Mouse (Mus musculus): Measurements from ENCODE around the gene Rad51b. TPM values are rescaled to one million over a fixed set of nuclear protein-coding genes. Genes with fewer than 3 reads are reported as not detected.

Rad51b gene
- total RNA-seq, 4 experiments from 2014 or later, result 0.17 to 0.24 (median 0.21) TPM

DNA sequence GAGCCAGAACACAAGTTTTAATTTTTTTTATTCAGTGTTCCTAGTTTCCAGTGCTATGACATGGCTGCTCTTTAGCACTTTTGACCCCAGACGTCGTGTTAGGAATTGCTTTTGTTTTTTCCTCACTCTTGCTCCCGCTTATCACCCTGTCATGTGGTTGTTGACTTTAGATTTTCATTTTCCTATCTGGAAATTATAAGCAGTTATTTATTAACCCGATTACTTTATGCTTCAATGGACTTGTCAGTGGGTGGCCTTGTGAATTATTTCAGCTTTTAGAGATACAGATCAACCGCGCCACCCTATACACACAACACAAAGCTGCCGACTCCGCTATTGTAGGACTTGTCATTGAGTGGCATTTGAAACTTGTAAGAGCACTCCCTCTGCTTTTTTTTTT, 228.8 kb downstream of the Rad51b start:
- DNase-seq (ENCODE audit: low spot score in 2 of 2), result no peak

DNA sequence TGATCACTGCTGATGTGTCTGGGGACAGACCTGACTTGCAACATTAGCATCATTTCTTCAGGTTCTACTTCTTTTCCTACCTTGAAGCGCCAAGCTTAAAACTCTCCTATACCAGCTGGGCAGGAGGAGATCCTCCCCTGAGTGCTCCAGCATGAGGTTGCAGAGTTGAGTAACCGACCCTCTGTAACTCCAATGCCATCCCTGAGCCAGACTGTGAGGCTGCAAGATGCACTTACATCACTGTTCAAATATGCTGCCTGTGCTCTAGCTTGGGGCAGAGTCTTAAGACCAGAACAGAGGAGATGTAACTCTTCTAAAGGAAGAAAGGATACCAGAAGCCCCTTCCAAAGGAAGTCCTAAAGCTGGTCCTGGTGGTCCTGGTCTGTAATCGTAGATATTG, 230.1 kb downstream of the Rad51b start:
- no peak for DNase-seq (ENCODE audit: low spot score in 2 of 2)

DNA sequence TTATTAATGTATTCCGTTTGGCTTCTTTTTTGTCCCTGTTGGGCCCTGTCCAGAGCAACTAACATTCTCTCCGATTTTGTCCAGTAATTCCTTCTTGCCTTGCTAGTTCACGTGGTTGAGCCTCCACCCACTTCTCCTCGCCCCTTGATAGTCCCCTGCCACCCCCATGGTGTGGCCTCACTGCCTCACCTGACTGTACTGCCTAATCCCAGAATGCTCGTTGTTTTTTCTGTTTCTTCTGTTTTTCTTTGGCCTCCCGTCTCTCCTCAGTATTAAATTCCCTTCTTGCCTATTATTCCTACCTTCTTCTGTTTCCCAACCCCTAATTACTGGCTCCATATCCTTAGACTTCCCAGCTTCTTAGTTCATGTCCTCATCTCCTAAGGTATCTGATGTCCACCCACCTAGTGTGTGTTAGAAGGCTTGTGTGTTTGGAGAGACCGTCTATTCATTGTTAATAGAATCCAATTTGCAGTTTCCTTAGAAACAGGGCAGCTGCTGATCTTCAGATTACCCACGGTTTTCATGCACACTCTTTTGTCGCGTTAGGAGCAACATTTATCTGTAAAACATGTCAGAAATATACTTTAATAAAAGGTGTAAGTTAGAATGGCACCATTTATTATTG, 233.3 kb downstream of the Rad51b start:
- DNase-seq (ENCODE audit: low spot score in 2 of 2), result no peak

DNA sequence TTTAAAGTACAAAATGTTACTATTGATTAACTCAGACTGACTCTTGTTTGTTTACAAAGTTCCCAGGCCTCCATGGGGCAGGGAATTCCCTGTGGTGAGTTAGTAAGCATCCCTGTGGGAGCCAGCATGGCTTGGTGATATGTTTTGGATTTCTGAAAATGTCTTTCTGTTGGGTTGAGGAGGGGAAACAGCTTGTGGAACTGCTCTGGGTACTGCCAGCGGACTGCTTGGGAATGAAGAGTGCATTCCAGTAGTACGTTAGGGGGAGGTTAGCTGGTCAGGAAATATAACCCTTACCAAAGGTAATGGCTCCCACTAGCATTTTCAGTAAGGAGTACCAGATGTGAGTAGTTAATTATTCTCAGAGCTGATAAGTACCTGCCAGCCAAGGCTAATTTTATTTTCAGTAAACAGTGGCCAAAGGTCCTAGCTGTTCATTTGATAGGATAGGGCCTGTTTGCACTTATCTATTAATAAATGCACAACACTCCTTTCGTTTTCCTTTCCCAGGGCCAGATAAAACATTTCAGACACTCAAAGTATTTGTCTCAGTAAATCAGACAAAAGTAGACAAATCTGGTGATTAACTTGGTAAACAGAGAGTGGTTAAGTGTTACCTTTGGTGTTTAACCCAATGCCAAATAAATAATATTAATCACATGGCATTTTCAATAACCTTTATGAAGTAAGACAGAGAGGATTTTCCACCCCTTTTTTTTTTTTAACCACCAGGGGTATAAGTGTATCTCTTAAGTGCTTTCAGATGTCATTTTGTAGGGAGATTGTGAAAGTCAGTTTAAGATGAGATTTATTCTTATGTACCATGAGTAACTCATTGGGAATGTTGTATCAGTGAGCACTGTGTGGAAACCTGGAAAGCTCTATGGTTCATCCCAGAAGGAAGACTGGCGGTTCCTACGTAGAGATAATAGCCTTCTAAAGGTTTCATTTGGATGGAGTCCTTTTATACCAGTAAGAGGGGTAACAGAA, 235.0 kb downstream of the Rad51b start:
- DNase-seq (ENCODE audit: low spot score in 2 of 2), result no peak

GRCm38 (mm10) chr12:79534778-79535177, 237.7 kb downstream of the Rad51b start:
- no peak for DNase-seq (ENCODE audit: low spot score in 2 of 2)

- DNase-seq (ENCODE audit: low spot score in 2 of 2), result no peak
Measured at GRCm38 (mm10) chr12:79535532-79536437, 238.7 kb downstream of the Rad51b start.

- no peak for DNase-seq (ENCODE audit: low spot score in 2 of 2)
Measured at GRCm38 (mm10) chr12:79540176-79540575, 243.1 kb downstream of the Rad51b start.

- DNase-seq (ENCODE audit: low spot score in 2 of 2), result no peak
Measured at GRCm38 (mm10) chr12:79541581-79541980, 244.5 kb downstream of the Rad51b start.

GRCm38 (mm10) chr12:79545063-79545462, 248.0 kb downstream of the Rad51b start:
- DNase-seq (ENCODE audit: low spot score in 2 of 2), result no peak

GRCm38 (mm10) chr12:79547556-79547955, 250.5 kb downstream of the Rad51b start:
- DNase-seq (ENCODE audit: low spot score in 2 of 2), result no peak

GRCm38 (mm10) chr12:79548607-79549330, 251.7 kb downstream of the Rad51b start:
- DNase-seq (ENCODE audit: low spot score in 2 of 2), result no peak

- no peak for DNase-seq (ENCODE audit: low spot score in 2 of 2)
Measured at GRCm38 (mm10) chr12:79550049-79550682, 253.1 kb downstream of the Rad51b start.

- DNase-seq (ENCODE audit: low spot score in 2 of 2), result no peak
Measured at GRCm38 (mm10) chr12:79551274-79551673, 254.2 kb downstream of the Rad51b start.

GRCm38 (mm10) chr12:79553056-79553455, 256.0 kb downstream of the Rad51b start:
- DNase-seq (ENCODE audit: low spot score in 2 of 2), result no peak

- no peak for DNase-seq (ENCODE audit: low spot score in 2 of 2)
Measured at GRCm38 (mm10) chr12:79557904-79558303, 260.8 kb downstream of the Rad51b start.

DNA sequence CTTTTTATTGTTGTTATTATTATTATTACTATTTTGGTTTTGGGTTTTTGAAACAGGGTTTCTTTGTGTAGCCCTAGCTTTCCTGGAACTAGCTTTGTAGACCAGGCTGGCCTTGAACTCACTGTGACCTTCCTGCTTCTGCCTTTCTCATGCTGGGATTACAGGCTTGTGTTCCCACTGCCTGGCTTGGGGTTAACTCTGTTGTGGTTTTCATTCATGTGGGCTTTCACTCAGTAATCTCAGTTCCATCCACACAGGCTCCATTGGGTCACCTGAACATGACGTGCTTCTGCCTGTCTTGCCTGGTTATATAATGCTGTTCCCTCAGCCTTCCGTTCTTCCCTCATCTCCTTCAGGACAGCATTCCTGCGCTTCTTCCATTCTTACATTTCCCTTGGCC, 261.6 kb downstream of the Rad51b start:
- no peak for DNase-seq (ENCODE audit: low spot score in 2 of 2)

- no peak for DNase-seq (ENCODE audit: low spot score in 2 of 2)
Measured at GRCm38 (mm10) chr12:79559410-79560015, 262.4 kb downstream of the Rad51b start.

- no peak for DNase-seq (ENCODE audit: low spot score in 2 of 2)
Measured at GRCm38 (mm10) chr12:79560084-79560699, 263.1 kb downstream of the Rad51b start.

DNA sequence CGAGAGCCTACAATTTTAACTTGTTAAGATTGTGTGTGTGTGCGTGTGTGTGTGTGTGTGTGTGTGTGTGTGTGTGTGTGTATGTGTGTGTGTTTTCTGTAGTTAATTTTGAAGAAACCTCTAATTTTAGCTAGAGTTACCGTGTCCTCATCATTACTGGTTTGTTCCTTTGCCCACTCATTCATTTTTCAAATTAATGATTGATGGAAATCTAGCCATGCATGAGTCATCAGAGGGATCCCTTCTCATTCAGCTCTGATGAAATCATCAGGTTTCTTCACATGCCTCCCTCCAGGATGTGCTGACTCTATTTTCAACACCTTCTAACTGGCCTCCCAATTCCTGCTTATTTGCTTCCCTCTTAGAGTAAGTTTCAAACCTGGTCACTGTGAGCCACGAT, 263.8 kb downstream of the Rad51b start:
- DNase-seq (ENCODE audit: low spot score in 2 of 2), result no peak

All from gastrocnemius, adult 8-10 months (tissue).